Mouse (Mus musculus) E14TG2a.4 (cell line): ENCODE data around the gene Skp2.
A peak's percentile ranks its signal among the peaks of the same experiment; 100 is the strongest.

Source experiments
- H3K27me3 ChIP-seq: 2 replicates; pipeline ENCODE4 v1.6.1; 2014; ENCODE audit warnings: low read length, control low read depth; ENCODE audit not compliant: insufficient read depth
- H3K36me3 ChIP-seq: 2 replicates; pipeline ENCODE4 v1.6.1; 2014; ENCODE audit warnings: low read length, control low read depth; ENCODE audit not compliant: insufficient read depth
- H3K4me1 ChIP-seq: replicated peaks from 2 replicates; pipeline ENCODE4 v1.6.1; 2014; ENCODE audit warnings: low read depth, low read length, control low read depth
- H3K4me3 ChIP-seq: replicated peaks from 2 replicates; pipeline ENCODE4 v1.5.1; 2014; ENCODE audit warnings: mild to moderate bottlenecking, low read length
- H3K9me3 ChIP-seq: 2 replicates; pipeline ENCODE4 v1.6.1; 2014; ENCODE audit warnings: low read length, control low read depth
- CTCF ChIP-seq: conservative IDR thresholded peaks from 2 replicates; pipeline ENCODE4 v1.5.1; 2014; ENCODE audit warnings: low read length
- NANOG ChIP-seq: IDR thresholded peaks from 2 replicates; pipeline ENCODE4 v1.6.1; 2014; ENCODE audit warnings: borderline replicate concordance, low read length, mixed read lengths
- POU5F1 ChIP-seq: IDR thresholded peaks from 2 replicates; pipeline ENCODE4 v1.6.1; 2014; ENCODE audit warnings: low read length, borderline replicate concordance

Skp2 gene

DNA sequence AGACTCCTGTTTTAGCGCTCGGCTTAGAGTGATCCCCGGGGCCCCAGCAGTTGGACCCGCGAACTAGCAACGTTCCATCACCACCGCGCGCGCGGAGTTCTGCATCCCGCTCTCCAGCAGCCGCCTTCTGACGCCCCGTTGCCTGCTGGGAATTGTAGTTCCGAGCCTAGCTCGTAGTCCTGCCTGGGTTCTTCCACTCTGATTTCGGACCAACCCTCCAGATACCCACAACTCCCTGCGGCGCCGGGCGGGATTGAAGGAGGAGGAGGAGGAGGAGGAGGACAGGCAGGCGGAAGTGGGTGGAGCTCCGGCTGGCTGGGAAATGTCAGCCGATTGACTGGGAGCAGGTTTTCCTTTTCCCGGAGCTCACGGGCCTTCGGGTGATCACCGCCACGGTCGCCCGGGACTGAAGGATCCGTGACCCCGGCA, 15.0 kb downstream of the Skp2 start, which contains the start of gene Lmbrd2:
Lmbrd2 (plus strand) TSS at position 299 of the 429 bp plus-strand sequence.
- H3K27me3 ChIP-seq = no peaks in the 10 kb centered on the region
- no peaks in the 10 kb centered on the region for H3K9me3 ChIP-seq
- peaks cover 61% of the 10 kb centered on the region for H3K4me1 ChIP-seq
- no peak for TF ChIP-seq NANOG
- no peak for TF ChIP-seq POU5F1
- no peak for TF ChIP-seq CTCF
- peaks cover 53% of the 10 kb centered on the region for H3K36me3 ChIP-seq
- peak within 1 kb of the TSS; percentile 96 for H3K4me3 ChIP-seq

DNA sequence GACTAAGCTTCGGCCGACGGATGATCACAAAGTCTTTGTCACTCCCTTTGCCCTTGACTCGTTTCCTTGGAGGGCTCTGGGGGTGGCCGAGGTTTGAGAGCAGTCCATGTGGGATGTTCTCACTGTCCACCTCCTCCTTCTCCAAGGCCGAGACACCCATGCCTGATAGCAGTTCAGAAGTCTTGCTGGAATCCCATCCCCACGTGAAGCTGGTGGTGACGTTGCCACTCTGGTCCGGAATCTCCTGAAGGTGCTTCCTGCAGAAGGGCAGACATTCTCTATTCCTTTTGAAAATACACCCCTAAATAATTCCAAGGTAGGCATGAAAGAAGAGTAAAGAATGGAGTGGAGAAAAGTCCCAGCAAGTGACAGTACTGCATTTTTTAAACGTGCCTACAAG, 15.8 kb downstream of the Skp2 start:
- Histone ChIP-seq H3K27me3 (no peaks in the 10 kb centered on the region), H3K4me1 (peaks cover 69% of the 10 kb centered on the region), H3K4me3 (peak overlapping the region; percentile 96), H3K9me3 (no peaks in the 10 kb centered on the region), H3K36me3 (peaks cover 53% of the 10 kb centered on the region)
- TF ChIP-seq POU5F1 = no peak
- TF ChIP-seq NANOG = no peak

DNA sequence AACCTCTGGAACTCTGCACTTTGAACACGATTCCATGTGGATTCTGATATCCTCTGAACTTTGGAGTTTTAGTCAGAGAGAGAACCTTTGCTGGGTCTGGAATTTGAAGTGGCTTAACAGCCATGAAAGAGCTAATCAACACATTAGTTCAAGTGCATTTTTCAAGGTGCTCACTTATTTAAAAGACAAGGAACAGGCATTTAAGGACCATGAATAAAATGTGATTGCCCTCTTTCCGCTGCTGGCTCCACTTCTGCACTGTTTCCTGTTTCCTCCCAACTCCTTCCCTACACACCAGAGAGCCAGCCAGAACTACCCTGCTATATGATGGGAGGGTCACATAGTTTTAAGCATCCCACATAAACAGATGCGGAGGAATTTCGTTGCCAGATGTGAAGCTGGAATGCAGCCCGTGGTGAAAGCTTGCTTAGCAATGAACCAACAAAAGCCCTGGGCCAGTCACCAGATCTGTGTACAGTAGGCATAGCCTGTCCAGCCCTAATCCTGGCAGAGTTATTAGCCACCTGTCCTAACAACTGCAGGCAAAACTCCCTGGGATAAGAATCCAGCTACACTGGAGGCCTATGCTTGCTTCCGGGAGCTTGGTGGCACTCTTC, 20.2 kb downstream of the Skp2 start:
- no peaks in the 10 kb centered on the region for H3K9me3 ChIP-seq
- no peaks in the 10 kb centered on the region for H3K27me3 ChIP-seq
- peaks cover 94% of the 10 kb centered on the region for H3K4me1 ChIP-seq
- peak overlapping the region; percentile 27 for H3K4me3 ChIP-seq
- peak; percentile 39; the same call in 1 of the 2 replicates for TF ChIP-seq POU5F1
- TF ChIP-seq NANOG = peak; percentile 98
- no peak for TF ChIP-seq CTCF
- peaks cover 87% of the 10 kb centered on the region for H3K36me3 ChIP-seq

- H3K4me3 ChIP-seq = 0 out of 2 replicates have a peak overlapping the region, but pooled peaks have one; percentile 17
- no peaks in the 10 kb centered on the region for H3K9me3 ChIP-seq
- H3K4me1 ChIP-seq = peaks cover 95% of the 10 kb centered on the region
- TF ChIP-seq NANOG (no peak), CTCF (no peak), POU5F1 (no peak)
- H3K27me3 ChIP-seq = no peaks in the 10 kb centered on the region
- H3K36me3 ChIP-seq = peaks cover 89% of the 10 kb centered on the region
Measured at GRCm38 (mm10) chr15:9132693-9133443, 22.4 kb downstream of the Skp2 start.

- Histone ChIP-seq H3K9me3 (no peaks in the 10 kb centered on the region), H3K36me3 (peaks cover 89% of the 10 kb centered on the region), H3K27me3 (no peaks in the 10 kb centered on the region), H3K4me1 (peaks cover 92% of the 10 kb centered on the region), H3K4me3 (no peak overlapping the region)
- TF ChIP-seq POU5F1 (no peak), CTCF (no peak), NANOG (no peak)
Measured at GRCm38 (mm10) chr15:9131499-9131888, 23.7 kb downstream of the Skp2 start.

DNA sequence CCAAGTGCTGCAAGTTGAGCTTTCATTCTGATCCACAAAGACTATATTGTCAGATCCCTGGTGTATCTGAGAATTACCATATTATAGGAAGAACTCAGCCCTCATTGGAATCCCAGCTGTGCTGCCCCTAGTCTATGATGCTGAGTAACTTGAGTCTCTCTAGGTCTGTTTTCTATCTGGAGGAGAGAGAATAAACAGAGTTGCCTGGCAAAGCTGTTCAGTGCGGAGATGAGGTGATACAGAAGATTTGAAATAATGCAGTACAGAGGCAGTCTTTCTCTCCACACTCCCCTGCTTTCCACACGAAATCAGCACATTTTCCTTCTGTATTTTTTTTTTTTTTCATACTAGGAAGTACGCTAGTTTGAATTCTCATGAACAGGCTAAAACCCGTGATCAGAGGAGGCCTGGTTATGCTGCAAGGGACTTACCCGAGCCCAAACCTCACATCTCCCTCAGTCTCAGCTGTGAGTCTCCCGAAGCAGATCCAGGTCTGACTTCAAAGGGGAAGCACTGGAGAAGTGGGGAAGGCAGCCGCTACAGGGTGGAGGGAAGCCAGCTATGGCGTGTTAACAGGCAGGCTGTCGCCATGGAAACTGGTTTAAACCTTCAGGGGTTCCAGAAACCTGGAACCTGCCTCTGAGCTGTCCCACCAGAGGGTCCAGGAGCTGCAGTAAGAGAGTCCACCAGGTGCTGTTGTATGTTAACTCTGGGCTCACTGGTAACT, 24.3 kb downstream of the Skp2 start:
- H3K9me3 ChIP-seq = no peaks in the 10 kb centered on the region
- H3K4me1 ChIP-seq = peaks cover 88% of the 10 kb centered on the region
- peaks cover 89% of the 10 kb centered on the region for H3K36me3 ChIP-seq
- no peak overlapping the region for H3K4me3 ChIP-seq
- H3K27me3 ChIP-seq = no peaks in the 10 kb centered on the region
- no peak for TF ChIP-seq NANOG
- no peak for TF ChIP-seq CTCF
- TF ChIP-seq POU5F1 = no peak

DNA sequence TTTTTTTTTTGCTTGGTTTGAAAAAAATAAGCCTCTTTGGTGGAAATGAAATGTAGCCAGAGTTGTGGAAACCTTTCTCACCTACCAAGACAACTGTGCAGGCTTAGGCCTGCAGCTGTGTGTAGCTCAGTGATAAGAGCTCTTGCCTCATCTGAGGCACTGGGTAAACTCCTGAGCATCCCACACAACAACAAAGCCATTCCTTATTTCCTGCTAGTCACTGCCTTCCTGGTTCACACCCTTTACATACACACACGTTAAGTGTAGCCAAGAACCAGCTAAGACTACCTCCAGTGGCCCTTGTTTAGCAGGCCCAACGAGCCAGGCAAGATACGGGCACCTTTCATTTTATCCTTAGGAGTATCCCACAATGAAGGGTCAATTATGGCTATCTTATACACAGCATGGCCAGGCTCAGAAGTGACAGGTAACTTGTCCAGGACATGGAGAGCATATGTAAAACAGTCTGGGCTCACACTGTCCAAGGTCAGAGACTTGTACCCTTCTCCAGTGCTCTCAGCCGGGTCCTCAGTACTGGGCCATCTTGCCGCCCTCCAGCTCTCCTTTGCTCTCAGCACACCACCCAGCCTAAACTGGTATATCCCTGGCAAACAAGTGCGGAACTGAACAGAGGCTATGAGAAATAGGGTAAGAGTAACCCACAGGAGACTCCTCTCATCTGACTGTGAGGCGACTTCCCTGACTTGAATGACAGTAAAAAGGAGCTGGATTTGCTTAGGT, 28.0 kb downstream of the Skp2 start:
- Histone ChIP-seq H3K36me3 (peaks cover 93% of the 10 kb centered on the region), H3K4me1 (peaks cover 73% of the 10 kb centered on the region), H3K4me3 (no peak overlapping the region), H3K9me3 (no peaks in the 10 kb centered on the region), H3K27me3 (no peaks in the 10 kb centered on the region)
- TF ChIP-seq NANOG = no peak
- TF ChIP-seq POU5F1 = no peak
- no peak for TF ChIP-seq CTCF
